Mouse (Mus musculus): ENCODE measurements around the gene Kxd1. TPM values are rescaled to one million over a fixed set of nuclear protein-coding genes. Genes with fewer than 3 reads are reported as not detected.

Gene Kxd1
- polyA plus RNA-seq, 1 experiment from 2014 or later = 57.7 TPM

DNA sequence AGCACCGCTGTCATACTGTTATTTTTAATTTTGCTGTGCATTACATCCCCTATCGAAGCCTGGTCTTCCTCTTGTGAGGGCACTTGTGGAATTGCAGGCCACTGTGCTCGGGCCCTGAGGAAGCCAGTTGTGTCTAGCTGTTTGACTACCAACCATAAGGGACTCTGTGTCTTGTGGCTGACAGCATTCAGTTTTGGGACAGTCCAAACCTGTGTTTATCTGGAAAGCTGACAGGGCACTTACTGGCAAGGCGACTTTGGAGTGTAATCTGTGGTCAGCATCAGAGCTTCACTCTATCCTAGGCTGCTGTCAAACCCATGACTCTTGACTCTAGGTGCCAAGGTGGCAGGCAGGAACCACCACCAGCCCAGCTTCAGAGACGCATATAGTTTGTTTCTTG is 13.3 kb upstream of the Kxd1 start:
- no peaks in the 10 kb centered on the region for H3K9me3 ChIP-seq
- no peaks in the 10 kb centered on the region for H3K27me3 ChIP-seq (ENCODE audit: insufficient read depth, poor library complexity, severe bottlenecking)
- 84% methylated on average over 5 of the region's 5 CpGs for WGBS
- no peak for DNase-seq (ENCODE audit: low spot score)
- peaks cover 48% of the 10 kb centered on the region for H3K4me1 ChIP-seq (replicated peaks)
- no peak overlapping the region for H3K27ac ChIP-seq
- H3K36me3 ChIP-seq = peaks cover 16% of the 10 kb centered on the region
- H3K4me3 ChIP-seq = peak overlapping the region; percentile 74

GRCm38 (mm10) chr8:70540507-70541071 is 12.8 kb upstream of the Kxd1 start:
- 62% methylated on average over 7 of the region's 7 CpGs for WGBS
- no peaks in the 10 kb centered on the region for H3K9me3 ChIP-seq
- H3K27ac ChIP-seq = peak overlapping the region; percentile 93; the same call in 1 of the 2 replicates
- peak overlapping the region; percentile 74 for H3K4me3 ChIP-seq
- peaks cover 21% of the 10 kb centered on the region for H3K36me3 ChIP-seq
- H3K27me3 ChIP-seq (ENCODE audit: insufficient read depth, poor library complexity, severe bottlenecking) = no peaks in the 10 kb centered on the region
- DNase-seq (ENCODE audit: low spot score) = no peak
- peaks cover 48% of the 10 kb centered on the region for H3K4me1 ChIP-seq (replicated peaks)

DNA sequence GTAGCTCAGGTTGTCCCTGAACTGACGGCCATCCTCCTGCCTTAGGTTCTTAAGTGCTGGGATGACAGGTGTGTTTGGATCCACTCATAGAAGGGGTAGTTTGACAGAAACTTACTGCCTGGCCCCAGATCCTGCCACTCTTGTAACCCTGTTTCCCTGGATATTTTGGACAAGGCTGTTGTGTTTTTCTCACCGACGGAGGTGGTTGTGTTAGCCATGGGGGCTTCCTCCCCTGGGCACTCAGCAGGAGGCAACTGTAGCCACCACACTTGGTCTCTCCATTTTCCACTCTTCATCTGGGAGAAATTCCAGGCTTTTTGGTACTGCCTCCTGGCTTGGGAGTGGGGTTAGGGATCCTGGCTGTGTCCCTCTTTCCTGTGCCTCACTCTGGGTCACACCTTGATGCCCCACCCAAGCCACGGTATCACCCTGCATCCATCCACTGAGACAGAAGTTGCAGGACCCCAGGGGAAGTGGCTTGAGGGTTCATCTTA is 12.3 kb upstream of the Kxd1 start:
- Histone ChIP-seq H3K9me3 (no peaks in the 10 kb centered on the region), H3K4me3 (peak overlapping the region; percentile 74), H3K36me3 (peaks cover 27% of the 10 kb centered on the region), H3K27ac (peak overlapping the region; percentile 93), H3K4me1 (replicated peaks) (peaks cover 48% of the 10 kb centered on the region), H3K27me3 (ENCODE audit: insufficient read depth, poor library complexity, severe bottlenecking) (no peaks in the 10 kb centered on the region)
- 17% methylated on average over 4 of the region's 4 CpGs for WGBS
- DNase-seq (ENCODE audit: low spot score) = no peak

DNA sequence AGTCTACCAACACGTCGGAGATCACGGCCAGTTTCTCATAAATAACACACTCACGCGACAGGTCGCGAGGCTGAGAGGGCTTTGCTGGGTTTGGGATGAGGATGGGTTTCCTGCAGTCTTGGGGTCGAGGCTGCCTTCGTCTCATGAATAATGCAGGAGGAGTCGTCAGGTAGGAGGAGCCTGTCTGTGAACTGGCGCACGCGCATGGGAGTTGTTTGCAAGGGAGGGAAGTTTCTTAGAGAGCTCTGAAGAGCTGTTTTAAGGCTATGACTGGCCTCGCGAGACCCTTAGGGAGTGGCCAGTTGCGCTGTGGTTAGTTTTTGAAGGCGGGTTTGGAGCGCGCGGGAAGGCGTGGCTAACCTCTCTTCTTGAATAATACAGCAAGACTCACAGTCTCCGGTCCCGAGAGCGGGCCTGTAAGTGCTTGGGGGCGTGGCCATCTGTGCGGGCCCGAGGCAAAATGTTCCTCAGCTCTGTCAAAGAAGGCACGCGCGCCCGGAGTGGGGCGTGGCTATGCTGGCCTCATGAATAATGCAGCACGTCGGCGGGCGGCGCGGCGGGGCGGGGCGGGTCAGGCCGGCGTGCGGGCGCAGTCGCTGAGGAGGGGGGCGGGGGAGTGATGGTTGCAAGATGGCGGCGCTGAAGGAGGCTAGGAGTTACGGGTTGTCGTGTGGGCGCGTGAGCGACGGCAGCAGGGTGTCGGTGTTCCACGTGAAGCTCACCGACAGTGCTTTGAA is 11.5 kb upstream of the Kxd1 start, which contains the start of gene Ell:
Ell (plus strand) TSS at position 381 of the 737 bp plus-strand sequence.
- peaks cover 46% of the 10 kb centered on the region for H3K4me1 ChIP-seq (replicated peaks)
- H3K27me3 ChIP-seq (ENCODE audit: insufficient read depth, poor library complexity, severe bottlenecking) = no peaks in the 10 kb centered on the region
- under 1% methylated on average over 58 of the region's 58 CpGs for WGBS
- H3K4me3 ChIP-seq = peak within 1 kb of the TSS; percentile 74
- DNase-seq (ENCODE audit: low spot score) = peak; percentile 100
- H3K36me3 ChIP-seq = peaks cover 35% of the 10 kb centered on the region
- H3K9me3 ChIP-seq = no peaks in the 10 kb centered on the region
- H3K27ac ChIP-seq = peak within 1 kb of the TSS; percentile 93

DNA sequence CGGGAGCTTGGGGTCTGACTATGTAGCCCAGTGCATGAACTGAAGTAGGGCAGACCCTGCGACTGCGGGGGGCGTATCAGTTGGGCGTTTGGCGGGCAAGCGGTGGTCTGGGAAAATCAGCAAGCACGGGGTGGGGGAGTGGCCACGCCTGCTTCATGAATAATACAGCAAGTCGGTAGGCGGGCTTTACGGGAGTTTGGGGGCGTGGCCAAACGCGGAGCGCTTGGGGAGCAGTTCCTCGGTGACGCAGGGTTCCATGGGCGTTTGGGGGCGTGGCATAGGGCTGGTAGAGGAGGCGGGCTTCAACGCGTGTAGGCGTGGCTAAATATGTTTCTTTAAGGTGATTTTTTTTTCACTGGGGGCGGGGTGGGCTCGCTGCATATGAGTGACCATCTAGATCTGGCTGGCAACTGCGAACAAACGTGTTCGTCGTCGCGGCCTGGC is 10.9 kb upstream of the Kxd1 start:
- no peaks in the 10 kb centered on the region for H3K9me3 ChIP-seq
- H3K4me1 ChIP-seq (replicated peaks) = peaks cover 41% of the 10 kb centered on the region
- peak overlapping the region; percentile 74 for H3K4me3 ChIP-seq
- peaks cover 41% of the 10 kb centered on the region for H3K36me3 ChIP-seq
- H3K27me3 ChIP-seq (ENCODE audit: insufficient read depth, poor library complexity, severe bottlenecking) = no peaks in the 10 kb centered on the region
- peak overlapping the region; percentile 93 for H3K27ac ChIP-seq
- DNase-seq (ENCODE audit: low spot score) = peak; percentile 100
- WGBS = under 1% methylated on average over 32 of the region's 32 CpGs

DNA sequence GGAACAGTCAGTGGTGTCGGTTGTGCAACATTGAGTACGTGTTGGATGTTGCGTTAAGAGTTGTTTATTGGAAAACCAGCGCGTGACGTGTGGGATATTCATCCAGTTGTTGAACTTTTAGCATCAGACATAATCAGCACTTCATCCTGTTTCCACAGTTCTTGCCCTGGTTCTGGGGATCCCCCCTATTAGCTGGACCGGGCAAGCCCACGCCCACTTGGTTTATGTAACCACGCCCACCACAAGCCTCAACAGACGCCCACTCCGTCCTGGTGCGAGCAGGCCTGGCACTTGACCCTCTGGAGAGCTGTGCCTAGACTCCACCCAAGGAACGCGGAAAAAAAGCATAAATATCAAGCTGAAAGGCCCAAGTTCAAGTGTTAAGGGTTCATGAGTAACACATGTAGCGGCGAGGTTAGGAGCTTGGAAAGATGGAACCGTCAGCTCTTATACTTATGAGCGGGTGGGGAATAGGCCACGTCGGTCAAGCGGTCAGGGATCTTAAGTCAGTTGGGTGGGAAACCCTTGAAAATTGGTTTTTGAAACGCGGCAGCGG is 10.3 kb upstream of the Kxd1 start:
- Histone ChIP-seq H3K36me3 (peaks cover 46% of the 10 kb centered on the region), H3K27me3 (ENCODE audit: insufficient read depth, poor library complexity, severe bottlenecking) (no peaks in the 10 kb centered on the region), H3K9me3 (no peaks in the 10 kb centered on the region), H3K4me1 (replicated peaks) (peaks cover 35% of the 10 kb centered on the region), H3K27ac (peak overlapping the region; percentile 93), H3K4me3 (peak overlapping the region; percentile 74)
- DNase-seq (ENCODE audit: low spot score) = peak; percentile 58
- WGBS = 14% methylated on average over 24 of the region's 24 CpGs

- H3K27me3 ChIP-seq (ENCODE audit: insufficient read depth, poor library complexity, severe bottlenecking) = no peaks in the 10 kb centered on the region
- WGBS = 88% methylated on average over 2 of the region's 2 CpGs
- H3K4me1 ChIP-seq (replicated peaks) = peaks cover 27% of the 10 kb centered on the region
- DNase-seq (ENCODE audit: low spot score) = no peak
- peaks cover 70% of the 10 kb centered on the region for H3K36me3 ChIP-seq
- no peak overlapping the region for H3K4me3 ChIP-seq
- H3K27ac ChIP-seq = no peak overlapping the region
- H3K9me3 ChIP-seq = no peaks in the 10 kb centered on the region
Observed at GRCm38 (mm10) chr8:70535701-70536100, 7.9 kb upstream of the Kxd1 start.

DNA sequence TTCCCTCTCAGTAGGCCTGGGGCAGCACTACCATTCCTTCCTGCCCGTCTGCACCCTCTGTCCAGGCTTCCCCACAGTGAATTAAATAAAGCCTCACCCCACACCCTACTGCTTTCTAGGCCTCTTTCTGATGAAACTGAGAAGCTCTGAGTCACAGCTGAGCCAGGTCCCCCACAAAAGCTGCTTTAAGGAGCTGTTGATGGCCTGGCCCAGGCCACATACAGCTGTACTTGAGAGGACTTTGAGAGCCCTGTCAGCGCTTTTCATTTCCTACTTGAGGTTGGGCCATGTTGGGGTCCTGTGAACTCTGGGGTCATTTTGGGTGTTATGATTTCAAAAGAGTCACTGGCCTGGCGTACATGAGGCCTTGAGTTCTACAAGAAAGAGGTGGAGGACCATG is 7.5 kb upstream of the Kxd1 start:
- Histone ChIP-seq H3K9me3 (no peaks in the 10 kb centered on the region), H3K27me3 (ENCODE audit: insufficient read depth, poor library complexity, severe bottlenecking) (no peaks in the 10 kb centered on the region), H3K36me3 (peaks cover 75% of the 10 kb centered on the region), H3K4me3 (no peak overlapping the region), H3K4me1 (replicated peaks) (peaks cover 22% of the 10 kb centered on the region), H3K27ac (no peak overlapping the region)
- 95% methylated on average over 3 of the region's 3 CpGs for WGBS
- DNase-seq (ENCODE audit: low spot score) = no peak

- H3K27me3 ChIP-seq (ENCODE audit: insufficient read depth, poor library complexity, severe bottlenecking) = no peaks in the 10 kb centered on the region
- peaks cover 84% of the 10 kb centered on the region for H3K36me3 ChIP-seq
- peaks cover 20% of the 10 kb centered on the region for H3K4me1 ChIP-seq (replicated peaks)
- H3K9me3 ChIP-seq = no peaks in the 10 kb centered on the region
- no peak for DNase-seq (ENCODE audit: low spot score)
- H3K27ac ChIP-seq = no peak overlapping the region
- no peak overlapping the region for H3K4me3 ChIP-seq
- 92% methylated on average over 12 of the region's 12 CpGs for WGBS
Observed at GRCm38 (mm10) chr8:70534281-70534680, 6.5 kb upstream of the Kxd1 start.

DNA sequence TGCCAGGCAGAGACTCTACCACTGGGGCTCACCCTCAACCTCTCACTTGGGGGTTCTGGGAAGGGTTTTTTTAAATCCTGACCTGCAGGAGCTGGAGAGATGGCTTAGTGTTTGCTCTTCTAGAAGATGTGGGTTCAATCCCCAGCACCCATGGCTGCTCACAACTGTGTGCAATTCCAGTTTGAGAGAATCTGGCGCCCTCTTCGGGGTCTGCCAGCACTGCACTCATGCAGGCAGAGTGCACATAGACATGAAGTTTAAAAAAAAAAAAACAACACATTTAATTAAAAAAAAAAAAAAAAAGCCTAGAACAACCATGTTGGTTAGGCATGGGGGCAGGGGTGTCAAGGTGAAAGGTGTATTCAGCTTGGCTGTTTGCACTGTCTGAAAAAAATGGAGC is 2.6 kb upstream of the Kxd1 start:
- Histone ChIP-seq H3K27me3 (ENCODE audit: insufficient read depth, poor library complexity, severe bottlenecking) (no peaks in the 10 kb centered on the region), H3K4me1 (replicated peaks) (peaks cover 35% of the 10 kb centered on the region), H3K9me3 (no peaks in the 10 kb centered on the region), H3K4me3 (no peak overlapping the region), H3K36me3 (peaks cover 61% of the 10 kb centered on the region), H3K27ac (no peak overlapping the region)
- 85% methylated on average over 2 of the region's 2 CpGs for WGBS
- no peak for DNase-seq (ENCODE audit: low spot score)

GRCm38 (mm10) chr8:70529741-70530161 is 2.0 kb upstream of the Kxd1 start:
- H3K9me3 ChIP-seq = no peaks in the 10 kb centered on the region
- peaks cover 35% of the 10 kb centered on the region for H3K4me1 ChIP-seq (replicated peaks)
- H3K36me3 ChIP-seq = peaks cover 56% of the 10 kb centered on the region
- no peaks in the 10 kb centered on the region for H3K27me3 ChIP-seq (ENCODE audit: insufficient read depth, poor library complexity, severe bottlenecking)
- H3K4me3 ChIP-seq = no peak overlapping the region
- WGBS = 95% methylated on average over 3 of the region's 3 CpGs
- no peak for DNase-seq (ENCODE audit: low spot score)
- no peak overlapping the region for H3K27ac ChIP-seq

DNA sequence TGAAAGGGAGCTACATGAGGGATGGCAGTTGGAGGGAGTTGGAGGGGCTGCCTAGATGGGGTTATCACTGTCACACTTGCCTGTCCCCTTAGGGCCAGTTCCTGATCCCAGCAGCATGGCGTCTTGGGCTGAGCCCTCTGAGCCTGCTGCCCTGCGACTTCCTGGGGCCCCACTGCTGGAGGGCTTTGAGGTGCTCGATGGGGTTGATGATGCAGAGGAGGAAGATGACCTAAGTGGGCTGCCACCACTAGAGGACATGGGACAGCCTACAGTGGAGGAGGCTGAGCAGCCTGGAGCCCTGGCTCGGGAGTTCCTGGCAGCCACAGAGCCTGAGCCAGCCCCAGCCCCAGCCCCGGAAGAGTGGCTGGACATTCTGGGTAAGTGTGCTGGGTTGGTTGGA is 1.5 kb upstream of the Kxd1 start:
- no peak for DNase-seq (ENCODE audit: low spot score)
- peak overlapping the region; percentile 19; the same call in 1 of the 2 replicates for H3K4me3 ChIP-seq
- H3K27me3 ChIP-seq (ENCODE audit: insufficient read depth, poor library complexity, severe bottlenecking) = no peaks in the 10 kb centered on the region
- H3K4me1 ChIP-seq (replicated peaks) = peaks cover 35% of the 10 kb centered on the region
- no peak overlapping the region for H3K27ac ChIP-seq
- WGBS = 89% methylated on average over 5 of the region's 5 CpGs
- no peaks in the 10 kb centered on the region for H3K9me3 ChIP-seq
- H3K36me3 ChIP-seq = peaks cover 51% of the 10 kb centered on the region
